Mouse (Mus musculus): ENCODE results near the gene Hist1h2ah.

The Hist1h2ah gene

GRCm38 (mm10) chr13:22008707-22009106 lies 26.7 kb downstream of the Hist1h2ah start:
- no peak for DNase-seq (ENCODE audit: low read depth, low spot score)

DNA sequence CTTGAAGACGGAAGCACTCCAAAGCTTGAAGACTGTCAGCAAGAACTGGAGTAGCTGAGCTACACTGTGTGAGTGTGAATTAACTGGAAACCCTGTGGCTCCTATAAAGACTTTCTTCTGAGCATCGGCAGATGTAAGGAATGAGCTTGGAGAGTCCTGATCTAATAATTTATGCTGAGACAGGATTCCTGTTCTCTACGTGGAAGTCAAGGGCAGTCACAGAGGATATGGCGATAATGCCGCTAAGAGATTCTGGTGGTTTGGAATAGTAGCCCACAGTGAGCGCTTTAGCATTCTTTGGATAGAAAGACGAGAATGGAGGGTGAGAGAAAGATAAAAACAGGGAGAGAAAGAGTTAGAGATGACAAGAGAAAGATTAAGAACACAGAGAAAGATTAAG lies 27.5 kb downstream of the Hist1h2ah start:
- DNase-seq (ENCODE audit: low read depth, low spot score): no peak

DNA sequence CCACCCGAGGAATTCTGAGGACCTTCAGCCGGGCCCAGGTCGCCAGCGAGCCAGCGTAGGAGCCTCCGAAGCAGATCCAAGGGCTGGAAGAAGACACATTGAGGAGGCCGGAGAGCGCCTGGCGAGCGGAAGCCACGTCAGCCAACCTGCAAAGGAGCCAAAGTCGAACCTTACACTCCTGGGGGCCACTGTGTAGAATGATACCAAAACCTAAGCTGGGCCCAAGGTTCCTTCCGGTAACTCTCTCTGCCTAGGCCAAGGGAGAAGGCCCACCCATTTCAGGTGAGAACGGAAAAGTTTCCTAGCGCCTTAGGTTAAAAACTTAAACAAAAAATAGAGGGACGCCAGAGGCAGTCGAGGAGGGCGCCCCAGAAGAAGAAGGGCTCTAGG lies 28.3 kb downstream of the Hist1h2ah start:
- no peak for DNase-seq (ENCODE audit: low read depth, low spot score)

GRCm38 (mm10) chr13:22006334-22007120 lies 28.8 kb downstream of the Hist1h2ah start:
- DNase-seq (ENCODE audit: low read depth, low spot score): no peak

DNA sequence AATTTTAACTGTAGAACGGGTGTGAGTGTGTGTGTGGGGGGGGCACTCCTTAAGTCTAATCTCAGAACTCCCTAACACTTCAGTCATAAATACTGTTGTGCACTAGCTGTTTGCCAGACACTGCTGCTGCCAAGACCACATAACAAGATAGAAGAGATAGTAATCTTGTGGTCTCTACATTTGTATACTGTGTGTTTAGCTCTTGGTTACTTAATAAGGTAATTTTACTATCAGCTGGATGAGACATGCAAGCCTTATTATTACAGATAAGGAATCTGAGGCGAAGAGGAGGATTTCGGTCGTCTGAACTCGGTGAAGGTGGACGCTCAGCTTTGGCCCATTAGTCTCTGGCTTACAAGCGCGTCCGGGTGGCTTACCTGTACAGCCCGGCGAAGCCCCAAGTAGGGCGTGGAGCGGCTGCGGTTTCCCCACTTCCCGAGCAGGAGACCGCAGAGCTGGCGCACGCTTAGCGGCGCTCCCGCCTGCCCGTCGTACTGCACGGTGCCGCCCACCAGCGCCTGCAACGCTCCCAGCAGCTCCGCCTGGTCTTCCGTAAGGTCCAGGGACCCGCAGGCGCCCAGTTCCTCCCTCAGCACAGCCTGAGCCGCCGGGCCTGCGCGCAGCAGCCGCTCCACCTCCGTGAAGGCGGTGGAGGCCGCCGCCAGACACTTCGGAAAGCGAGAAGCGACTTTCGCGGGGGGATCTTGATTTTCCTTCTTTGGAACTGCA lies 29.6 kb downstream of the Hist1h2ah start:
- DNase-seq (ENCODE audit: low read depth, low spot score): no peak

GRCm38 (mm10) chr13:22001823-22002222 lies 33.5 kb downstream of the Hist1h2ah start:
- no peak for DNase-seq (ENCODE audit: low read depth, low spot score)

DNA sequence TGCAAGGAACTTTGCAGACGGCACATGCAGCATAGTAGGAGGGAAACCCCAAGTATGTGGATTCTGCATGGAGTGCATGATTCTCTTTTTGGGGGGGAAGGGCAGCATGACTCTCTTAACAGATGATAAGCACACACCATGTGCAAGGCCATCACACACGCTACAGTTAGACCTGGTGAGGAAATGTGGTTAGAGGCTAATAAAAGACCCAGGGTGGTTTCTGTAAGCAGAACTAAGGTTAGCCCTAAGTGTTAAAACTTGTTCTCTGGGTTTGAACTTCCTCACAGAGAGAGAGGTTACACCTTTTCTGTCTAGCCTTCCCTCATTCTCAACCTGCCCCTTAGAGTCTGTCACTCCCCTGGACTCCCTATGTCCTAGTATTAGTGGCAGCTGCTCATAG lies 34.0 kb downstream of the Hist1h2ah start:
- DNase-seq (ENCODE audit: low read depth, low spot score): no peak

GRCm38 (mm10) chr13:21999147-21999546 lies 36.2 kb downstream of the Hist1h2ah start:
- no peak for DNase-seq (ENCODE audit: low read depth, low spot score)

- DNase-seq (ENCODE audit: low read depth, low spot score): no peak
These were observed 37.0 kb downstream of the Hist1h2ah start for GRCm38 (mm10) chr13:21998412-21998811.

- DNase-seq (ENCODE audit: low read depth, low spot score): no peak
These were observed 37.5 kb downstream of the Hist1h2ah start for GRCm38 (mm10) chr13:21997821-21998220.

- no peak for DNase-seq (ENCODE audit: low read depth, low spot score)
These were observed 38.1 kb downstream of the Hist1h2ah start for GRCm38 (mm10) chr13:21997201-21997820.

DNA sequence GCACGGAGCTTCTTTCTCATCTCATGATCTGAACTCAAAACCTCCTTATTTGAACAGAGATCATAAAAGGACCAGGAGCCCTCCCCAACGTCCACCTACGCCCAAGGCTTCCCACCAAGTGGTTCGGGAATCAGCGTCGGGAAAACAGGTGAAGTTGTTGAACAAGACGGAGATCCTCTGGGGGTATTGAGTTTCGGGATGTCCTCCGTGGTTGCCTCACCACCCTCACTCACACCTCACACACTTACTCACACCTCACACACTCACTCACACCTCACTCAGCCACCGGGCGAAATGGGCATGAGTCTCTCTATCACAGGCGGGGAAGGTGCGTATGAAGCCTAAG lies 38.6 kb downstream of the Hist1h2ah start:
- no peak for DNase-seq (ENCODE audit: low read depth, low spot score)

- no peak for DNase-seq (ENCODE audit: low read depth, low spot score)
These were observed 39.1 kb downstream of the Hist1h2ah start for GRCm38 (mm10) chr13:21996101-21996839.

GRCm38 (mm10) chr13:21995331-21995914 lies 39.9 kb downstream of the Hist1h2ah start:
- no peak for DNase-seq (ENCODE audit: low read depth, low spot score)

- no peak for DNase-seq (ENCODE audit: low read depth, low spot score)
These were observed 40.5 kb downstream of the Hist1h2ah start for GRCm38 (mm10) chr13:21994896-21995295.

DNA sequence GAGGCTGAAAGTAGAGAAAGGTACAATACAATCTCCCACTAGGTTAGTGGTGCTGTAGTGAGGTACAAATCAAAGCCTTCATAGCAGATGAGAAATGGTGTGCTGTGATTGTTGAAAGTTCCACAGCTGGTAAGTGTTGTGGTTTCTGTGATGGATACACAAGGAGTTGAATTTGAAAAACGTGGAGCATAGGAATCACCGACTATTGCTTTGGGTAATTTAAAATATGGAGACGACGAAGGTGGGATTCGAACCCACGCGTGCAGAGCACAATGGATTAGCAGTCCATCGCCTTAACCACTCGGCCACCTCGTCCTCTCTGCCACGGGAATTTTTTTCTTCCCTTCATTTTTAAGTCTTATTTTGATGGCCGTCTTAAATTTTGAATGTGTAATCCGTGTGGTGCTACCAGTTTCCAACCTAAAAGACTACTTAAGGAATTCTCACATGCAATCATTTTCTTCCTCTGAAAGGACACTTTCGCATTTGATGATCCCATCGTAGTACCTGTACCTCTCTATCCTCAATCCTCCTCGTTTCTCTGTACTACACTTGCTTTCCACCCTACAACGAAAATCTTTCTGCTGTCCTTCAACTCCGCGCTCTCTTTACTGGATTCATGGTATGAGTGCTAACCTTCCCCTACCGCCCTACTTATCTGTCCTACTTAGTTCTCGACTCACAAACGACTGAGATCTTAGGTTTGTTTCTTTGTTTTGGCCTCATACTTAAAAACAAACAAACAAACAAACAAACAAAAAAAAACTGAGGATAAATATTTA lies 41.2 kb downstream of the Hist1h2ah start:
- no peak for DNase-seq (ENCODE audit: low read depth, low spot score)

DNA sequence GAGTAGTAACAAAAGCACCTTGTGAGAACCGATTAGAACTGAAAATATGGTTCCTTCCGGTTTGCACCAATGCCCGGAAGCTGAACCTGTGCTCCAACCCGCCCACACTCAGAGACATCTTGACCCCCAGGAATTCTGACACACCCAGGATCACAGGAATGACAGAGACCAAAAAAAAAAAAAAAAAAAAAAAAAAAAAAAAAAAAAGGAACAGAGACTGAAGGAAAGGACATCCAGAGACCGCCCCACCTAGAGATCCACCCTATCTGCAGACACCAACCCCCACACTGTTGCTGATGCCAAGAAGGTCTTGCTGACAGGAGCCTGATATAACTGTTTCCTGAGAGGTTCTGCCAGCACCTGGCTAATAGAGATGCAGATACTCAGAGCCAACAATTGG lies 42.8 kb downstream of the Hist1h2ah start:
- DNase-seq (ENCODE audit: low read depth, low spot score): no peak
